Mouse (Mus musculus) left cerebral cortex, postnatal 10 days (tissue): Measurements from ENCODE around the gene Col13a1. TPM values are rescaled to one million over a fixed set of nuclear protein-coding genes. Genes with fewer than 3 reads are reported as not detected.

Source experiments
- DNase-seq, 2 experiments: peaks; one replicate each; pipeline ENCODE4 v3.0.0; 2021 to 2022; ENCODE audit warnings: low spot score in 2 of 2, mixed read lengths in 1 of 2; ENCODE audit errors: extremely low spot score in 1 of 2
- intact Hi-C: fragments of 180-260 bp; cut with DNase I; formaldehyde crosslinking; loops from one replicate; pipeline ENCODE4 v1.15.1; 2025
- total RNA-seq, 2 experiments: library from RNA; stranded (reverse); gene quantifications; 2 replicates each; pipeline ENCODE4 v1.2.3; 2021

Gene Col13a1
- total RNA-seq, 2 experiments from 2014 or later = 1.8 to 2.0 TPM

DNA sequence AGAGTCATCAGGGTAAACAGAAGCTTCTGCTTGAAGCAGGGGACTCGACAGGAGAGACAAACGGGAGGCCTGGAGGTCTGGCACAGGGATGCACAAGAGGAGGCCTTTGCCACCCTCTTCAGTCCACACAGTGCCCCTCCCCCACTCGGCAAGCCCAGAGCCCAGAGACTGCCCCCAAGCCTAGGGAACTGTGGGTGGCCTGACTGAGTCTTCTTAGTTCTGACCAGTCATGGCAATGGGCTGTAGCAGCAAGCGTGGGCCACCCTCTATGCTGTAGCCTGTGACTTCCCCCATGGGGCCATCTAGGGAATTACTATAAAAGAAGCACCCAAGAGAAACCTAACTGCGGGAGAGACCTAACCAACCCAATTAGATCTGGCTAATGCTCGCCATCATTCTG is 1.9 kb downstream of the Col13a1 start:
- peak in 1 of 2 experiments; percentile 59 for DNase-seq
- intact Hi-C loops = loop anchor here (2.0 to 5.0 kb wide), 3 partner anchors 98 to 205 kb away; no protein-coding TSS in a partner anchor

DNA sequence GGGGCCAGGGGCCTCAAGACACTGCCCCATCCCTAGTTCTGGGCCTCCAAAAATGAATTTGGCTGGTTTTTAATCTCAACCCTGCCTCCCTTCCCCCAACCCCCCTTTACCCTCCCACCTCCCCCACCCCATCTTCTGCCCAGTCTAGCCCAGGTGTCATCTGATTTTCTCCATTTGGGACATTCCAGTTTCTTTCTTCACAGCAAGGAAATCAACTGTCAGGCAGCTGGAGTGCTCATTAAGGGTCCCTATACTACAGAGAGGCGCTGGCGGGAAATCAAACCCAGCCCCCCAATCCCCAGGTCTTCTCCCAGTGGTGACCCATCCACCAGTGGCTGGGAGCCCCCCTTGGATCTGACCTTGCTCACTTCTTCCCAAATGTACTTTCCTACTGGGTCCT is 4.3 kb downstream of the Col13a1 start:
- intact Hi-C loops = no loop called here
- DNase-seq = no peak

DNA sequence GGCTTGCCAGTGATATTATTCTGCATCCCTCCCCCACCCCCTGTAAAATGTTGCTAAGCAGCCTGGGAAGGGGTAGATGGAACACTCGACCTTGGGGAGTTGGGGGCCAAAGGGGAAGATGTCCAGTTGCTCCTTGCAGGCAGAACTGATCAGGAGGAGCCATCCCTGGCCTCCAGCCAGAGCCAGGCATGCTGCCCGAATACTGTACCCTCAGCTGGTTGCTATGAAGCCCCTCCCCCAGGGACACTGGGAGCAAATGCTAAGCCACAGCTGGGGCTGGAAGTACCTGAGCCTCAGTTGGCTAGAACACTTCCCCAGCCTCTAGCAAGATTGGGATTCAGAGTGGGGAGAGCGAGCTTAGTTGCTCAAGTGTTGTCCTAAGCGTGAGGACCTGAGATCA is 6.9 kb downstream of the Col13a1 start:
- intact Hi-C loops = no loop called here

DNA sequence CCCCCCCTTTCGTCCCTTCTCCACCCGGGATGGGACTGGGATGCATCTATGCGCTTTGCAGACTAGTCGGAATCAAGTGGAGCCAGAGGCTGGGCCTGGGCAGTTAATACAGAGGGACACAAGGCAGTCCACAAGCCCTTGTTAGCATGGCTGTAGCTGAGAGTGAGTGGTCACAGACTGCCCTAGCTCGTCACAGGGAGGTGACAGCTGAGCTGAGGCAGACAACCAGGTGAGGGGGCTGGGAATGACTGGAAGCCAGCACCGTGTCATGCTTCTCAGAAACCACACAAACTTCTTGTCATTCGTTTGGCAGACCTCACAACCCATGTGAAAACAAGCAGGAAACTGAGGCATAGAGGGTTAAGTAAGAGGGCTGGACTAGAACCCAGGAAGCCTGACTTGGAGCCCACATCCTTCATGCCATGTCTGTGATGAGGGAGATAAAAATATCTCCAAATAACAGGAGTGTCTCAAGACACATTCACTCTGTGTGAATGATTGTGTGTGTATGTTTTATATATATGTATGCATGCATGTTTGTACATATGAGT is 10.8 kb downstream of the Col13a1 start:
- intact Hi-C loops = no loop called here
- DNase-seq = no peak

More for the DNA sequence above, 6.9 kb downstream of the Col13a1 start:
- DNase-seq = peak in 1 of 2 experiments; percentile 46

DNA sequence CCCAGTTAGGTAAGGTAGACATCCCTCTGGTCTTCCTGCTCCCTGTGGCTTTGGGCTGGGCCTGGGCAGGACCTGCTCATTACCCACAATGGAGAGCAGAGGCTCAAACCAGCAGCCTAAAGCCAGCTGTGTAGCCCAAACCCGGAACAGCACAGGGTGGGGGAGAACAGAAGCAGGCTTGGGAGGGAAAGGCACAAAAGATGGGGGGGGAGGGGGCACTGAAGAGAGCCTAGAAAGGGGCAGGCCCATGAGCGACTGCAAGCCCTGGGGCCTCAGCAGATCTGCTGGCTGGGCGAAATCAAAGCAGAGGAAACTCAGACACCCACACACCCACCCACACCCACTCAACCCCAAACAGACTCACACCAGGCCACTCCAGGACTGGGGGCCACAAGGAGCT is 11.7 kb downstream of the Col13a1 start:
- intact Hi-C loops = no loop called here
- no peak for DNase-seq

DNA sequence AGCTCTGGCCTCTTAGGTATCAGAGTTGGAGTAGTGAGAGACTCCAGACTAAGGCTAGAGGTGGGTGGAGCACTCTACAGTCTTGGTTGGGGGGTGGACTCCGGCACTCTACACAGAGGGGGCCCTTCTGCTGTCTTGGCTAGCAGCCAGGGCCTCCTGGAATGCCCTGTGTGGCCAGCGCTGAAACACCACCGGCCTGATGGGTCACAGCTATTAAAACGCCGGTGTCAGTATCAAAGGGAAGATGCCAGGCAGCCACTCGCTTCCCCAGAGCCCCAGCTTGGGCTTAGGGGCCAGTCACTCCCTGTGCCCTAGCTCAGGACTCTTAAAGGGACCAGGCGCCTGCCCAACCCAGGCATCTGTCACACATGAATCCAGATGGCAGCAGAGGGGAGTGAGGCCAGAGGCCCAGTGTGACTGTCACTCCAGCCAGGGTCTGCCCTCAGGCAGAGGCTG is 13.5 kb downstream of the Col13a1 start:
- no peak for DNase-seq
- intact Hi-C loops = no loop called here

DNA sequence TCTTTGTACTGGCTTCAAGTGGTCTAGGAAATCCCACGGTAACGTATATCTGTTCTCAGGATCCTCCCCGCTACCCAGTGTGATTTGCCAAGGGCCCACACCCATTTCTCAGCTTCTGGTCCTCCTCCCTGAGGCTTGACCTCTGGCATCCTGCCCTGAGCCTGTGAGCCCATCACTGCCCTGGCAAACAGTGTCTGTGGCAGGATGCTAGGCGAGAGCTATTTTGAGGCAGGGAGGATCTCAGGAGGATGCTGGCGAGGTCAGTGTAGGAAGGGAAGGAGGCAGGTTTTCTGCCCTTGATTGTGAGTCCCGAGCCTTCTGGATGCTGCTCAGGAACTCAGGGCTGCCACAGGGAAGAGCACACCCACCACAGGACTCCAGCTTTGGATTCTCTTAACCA is 22.2 kb downstream of the Col13a1 start:
- no peak for DNase-seq
- intact Hi-C loops = no loop called here

DNA sequence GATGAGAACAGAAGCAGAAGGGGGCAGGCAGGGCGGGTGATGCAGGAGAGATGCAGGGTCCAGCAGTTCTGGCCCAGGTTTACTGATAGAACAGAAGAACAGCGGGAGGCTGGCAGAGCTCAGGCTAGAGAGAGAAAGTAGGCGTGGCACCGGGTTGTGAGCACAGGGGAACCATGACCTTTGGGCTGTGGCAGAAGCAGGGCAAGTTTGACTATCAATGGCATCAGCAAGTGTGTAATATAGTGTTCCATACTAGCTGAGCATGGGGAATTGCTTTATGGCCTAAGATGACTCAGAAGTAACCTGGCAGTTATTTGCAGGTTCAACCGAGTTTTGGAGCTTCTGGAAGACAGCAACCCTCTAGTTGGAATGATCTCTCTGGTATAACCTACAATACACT is 25.0 kb downstream of the Col13a1 start:
- no peak for DNase-seq
- intact Hi-C loops = no loop called here

DNA sequence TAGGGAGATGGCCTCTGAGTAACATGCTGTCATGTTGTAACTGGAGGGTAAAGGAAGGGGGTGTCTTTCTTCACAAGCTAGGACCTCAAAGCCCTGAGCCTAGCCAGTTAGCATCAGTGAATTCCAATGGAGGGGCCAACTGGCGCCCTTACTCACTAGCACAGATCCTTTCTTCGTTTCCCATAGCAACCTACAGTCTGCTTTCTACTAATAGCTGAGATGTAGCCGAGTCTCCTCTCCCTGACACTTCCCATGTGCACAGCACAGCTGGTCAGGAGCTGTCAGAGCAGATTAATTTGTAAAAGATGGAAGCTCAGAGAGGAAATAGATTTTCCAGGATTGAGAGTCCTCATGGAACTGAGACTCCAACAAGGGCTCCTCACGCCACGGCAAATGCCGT is 29.4 kb downstream of the Col13a1 start:
- peak in 1 of 2 experiments; percentile 70 for DNase-seq
- intact Hi-C loops = no loop called here

DNA sequence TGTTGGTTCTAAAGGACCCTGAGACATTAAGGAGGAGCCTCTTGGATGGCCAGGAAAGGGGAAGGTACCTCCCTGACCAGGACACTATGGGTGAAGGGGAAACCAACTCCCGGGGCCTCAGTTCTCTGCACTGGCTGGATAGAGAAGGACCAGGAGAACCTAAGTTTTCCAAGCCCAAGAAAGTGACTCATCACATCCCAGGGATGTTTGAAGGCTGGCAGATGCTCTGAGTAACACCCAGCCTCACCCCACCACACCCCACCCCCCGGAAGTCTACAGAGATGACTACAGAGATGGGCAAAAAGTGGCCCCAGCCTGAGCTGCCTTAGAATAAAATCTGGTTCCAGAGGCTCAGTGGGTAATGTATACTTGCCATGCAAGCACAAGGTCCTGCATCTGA is 34.5 kb downstream of the Col13a1 start:
- no peak for DNase-seq
- intact Hi-C loops = no loop called here

DNA sequence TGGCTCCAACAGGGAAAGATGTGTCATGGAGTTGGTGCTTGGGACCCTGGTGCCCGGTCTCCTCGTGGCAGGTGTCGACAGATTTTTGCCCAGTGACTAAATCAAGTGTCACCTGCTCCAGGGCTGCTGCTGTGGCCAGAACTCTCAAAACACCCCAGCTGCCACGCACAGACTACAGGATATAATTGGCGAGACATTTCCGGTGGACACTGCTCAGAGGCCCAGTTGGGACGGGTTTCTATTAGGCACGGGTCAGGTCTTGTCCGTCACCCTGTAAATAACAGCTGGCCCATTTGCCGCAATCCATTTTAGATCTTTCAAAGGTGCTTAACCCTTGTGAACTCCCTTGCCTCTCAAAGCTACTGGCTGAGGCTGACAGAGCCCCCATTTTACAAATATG is 35.4 kb downstream of the Col13a1 start:
- intact Hi-C loops = no loop called here
- no peak for DNase-seq

DNA sequence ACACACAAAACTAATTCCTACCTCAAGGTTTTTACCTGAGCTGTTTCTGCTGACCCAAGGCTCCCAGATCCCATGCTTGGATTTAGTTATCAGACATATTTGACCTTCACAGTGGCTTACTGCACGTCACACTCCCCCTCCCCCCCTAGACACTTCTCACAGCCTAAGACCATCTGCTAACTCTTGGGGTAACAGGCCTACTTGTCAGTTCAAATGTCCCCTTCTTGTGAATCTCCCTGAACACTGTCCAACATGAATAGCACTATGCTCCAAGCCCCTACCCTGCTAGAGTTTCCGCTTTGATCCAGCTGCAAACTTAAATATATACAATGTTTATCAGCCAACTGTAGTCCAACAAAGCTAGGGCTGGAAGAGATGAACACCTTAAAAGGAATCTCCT is 36.2 kb downstream of the Col13a1 start:
- intact Hi-C loops = no loop called here

DNA sequence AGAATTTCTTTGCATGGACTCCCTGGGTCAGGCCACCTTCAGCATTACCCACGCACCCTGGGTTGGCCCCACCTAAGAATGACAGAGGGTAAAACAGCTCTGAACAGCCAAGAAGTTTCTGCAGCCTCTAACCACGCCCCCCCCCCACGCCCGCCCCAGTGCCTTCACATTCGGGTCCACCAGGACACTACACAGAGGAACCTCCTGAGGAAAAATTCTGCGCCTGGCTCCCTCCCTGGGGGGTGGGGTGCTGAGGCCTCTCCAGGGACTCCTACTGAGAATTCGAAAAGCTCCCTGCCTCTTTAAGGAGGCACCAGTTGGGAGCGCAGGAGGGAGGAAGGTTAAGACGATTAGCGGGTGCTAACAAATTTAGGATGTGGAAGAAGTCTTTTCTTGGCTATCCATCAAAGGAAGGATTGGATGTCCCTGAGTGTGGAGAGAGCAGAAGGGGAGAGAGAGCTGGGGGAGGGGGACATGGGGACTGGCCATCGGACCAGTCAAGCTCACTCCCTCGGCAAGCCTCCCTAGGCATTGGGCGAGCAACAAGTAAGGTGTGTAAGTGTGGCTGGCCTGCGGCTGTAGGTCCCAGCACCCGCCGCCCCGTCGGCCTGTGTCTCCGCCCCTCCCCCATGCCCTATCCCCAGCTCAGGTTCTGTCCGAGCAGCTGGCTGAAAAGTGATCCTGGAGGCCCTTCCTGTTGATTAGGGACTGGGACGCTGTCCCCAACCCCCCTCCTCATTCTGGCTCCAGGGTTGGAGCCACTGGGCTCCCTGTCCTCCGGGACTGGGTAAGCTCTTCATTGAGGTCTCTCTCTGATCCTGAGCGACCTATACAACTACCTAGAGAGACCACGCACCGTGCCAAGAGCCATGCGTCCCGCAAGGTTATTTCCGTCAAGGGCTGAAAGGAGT is 42.4 kb downstream of the Col13a1 start:
- DNase-seq = peak in 1 of 2 experiments; percentile 52
- intact Hi-C loops = no loop called here

More for the DNA sequence above, 36.2 kb downstream of the Col13a1 start:
- DNase-seq = no peak

DNA sequence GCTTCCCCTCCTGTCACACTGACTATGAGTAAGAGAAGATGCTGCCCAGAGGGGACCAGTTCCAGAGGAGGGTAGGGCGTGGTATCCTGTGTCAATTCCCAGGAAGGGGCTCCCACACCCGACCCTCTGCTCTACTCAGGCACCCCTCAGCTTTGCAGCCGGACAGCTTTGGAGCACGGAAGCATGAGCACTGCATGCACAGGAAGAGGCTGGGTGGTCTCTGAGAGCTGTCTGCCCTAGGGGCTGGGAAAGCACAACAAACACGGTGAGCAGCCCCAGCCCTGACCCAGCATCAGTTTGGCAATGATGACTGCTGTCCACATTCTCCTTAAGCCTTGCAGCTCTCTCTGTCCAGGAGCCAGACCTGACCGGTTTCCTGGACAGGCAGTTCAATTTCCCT is 47.2 kb downstream of the Col13a1 start:
- intact Hi-C loops = no loop called here
- no peak for DNase-seq

DNA sequence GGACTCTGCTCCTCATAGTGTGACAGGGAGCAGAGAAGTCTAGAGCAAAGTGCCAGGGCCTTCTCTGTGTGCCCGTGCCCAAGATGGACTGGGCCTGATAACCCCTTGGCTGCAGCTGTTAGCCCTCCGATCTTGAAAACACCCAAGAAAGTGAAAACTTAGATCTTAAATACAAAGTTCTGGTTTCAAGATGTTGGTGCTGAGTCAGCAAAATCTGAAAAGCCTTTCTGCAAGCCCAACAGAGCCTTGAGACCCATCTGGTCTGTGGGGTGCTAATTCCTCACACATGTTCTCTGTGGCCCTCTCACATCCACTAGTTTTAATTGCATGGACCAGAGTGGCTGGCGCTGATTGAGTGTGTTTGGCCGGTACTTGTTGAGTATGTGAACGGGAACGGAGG is 49.0 kb downstream of the Col13a1 start:
- DNase-seq = no peak
- intact Hi-C loops = no loop called here

DNA sequence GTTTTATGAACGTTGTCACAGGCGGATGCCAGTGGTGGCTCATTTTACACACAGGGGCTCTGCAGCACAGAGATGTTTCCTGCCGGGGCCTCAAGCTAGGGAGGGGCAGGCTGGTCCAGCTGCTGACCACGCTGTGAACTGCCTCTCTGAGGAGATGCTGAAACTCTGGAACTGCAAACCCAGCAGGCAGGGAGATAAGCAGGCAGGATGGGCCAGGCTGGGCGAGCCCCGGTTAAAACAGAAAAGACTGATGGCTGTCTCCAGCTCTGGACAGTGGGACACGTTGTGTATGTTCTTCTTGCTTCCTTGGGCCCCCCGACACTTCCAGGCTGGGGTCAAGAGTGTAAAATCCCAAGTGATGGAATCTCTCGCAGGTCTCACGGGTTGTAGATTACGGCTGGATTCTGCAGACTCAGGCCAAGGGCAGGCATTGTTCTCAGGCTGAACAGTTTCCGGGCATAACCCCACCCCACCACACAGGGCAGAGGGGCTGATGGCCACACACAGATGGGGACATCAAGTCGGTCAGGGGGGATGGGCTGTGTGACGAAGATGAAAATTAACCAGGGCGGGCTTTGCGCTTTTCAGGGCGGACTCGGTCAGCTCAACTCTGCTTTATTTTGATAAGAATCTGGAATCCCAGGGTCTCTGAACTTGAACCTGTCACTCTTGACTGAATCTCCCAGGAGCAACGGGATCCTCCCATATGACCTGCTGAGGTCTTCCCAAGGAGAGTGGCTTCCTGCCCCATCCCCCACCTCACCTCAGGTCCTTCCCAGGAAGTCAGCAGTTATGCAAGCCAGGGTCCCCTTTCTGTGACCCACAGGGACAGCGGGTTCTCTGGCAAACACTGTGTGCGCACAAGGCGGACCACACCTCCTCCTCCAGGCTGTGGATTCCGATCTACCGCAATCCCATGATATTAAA is 49.9 kb downstream of the Col13a1 start:
- DNase-seq = peak in 1 of 2 experiments; percentile 59
- intact Hi-C loops = no loop called here

DNA sequence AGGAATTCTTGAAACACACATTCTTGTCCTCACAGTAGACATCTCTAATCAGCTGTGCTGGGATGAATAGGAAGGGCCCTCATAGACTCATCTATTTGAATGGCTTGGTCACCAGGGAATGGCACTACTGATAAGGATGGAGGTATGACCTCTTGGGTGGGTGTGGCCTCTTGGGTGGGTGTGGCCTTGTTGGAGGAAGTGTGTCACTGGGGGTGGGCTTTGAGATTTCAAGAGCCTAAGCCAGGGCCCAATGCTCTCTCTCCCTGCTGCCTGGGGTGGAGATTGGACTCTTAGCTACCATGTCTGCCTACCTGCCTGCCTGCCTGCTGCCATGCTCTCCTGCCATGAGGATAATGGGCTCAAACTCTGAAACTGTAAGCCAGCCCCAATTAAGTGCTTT is 53.2 kb downstream of the Col13a1 start:
- intact Hi-C loops = no loop called here

DNA sequence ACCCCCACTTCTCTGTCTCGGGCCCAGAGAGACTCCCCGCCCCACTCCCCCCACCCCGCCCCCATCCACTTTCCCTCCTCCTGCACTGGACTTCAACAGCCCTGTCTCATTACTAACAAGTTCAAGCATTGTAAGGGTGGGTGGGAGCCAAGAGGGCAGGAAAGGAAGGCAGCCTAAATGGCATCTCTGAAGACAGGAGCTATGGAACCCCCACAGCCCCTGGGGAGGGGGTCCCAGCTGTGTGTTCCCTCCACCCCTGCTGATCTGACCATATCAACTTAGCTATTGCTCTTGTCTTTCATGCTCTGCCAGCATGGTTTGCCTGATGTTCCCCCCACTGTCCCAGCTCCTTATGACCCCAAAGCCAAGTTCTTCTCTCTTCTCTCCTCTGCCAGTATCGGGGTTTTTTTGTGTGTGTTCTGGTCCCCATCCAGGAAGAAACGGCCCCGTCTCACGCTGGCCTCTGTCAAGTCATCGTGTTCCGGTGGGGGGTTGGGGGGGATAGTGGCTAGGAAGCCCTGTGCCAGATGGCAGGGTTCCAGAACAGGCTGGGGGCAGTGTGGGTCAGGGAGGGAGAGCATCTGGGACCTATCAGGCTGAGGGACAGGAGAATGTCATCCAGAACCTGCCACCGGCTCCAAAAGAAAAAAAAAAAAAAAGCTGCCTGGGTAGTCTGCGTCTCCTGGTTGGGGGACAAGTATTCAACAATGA is 58.1 kb downstream of the Col13a1 start:
- peak in 1 of 2 experiments; percentile 73 for DNase-seq
- intact Hi-C loops = no loop called here

More for the DNA sequence above, 53.2 kb downstream of the Col13a1 start:
- no peak for DNase-seq
